Mouse (Mus musculus): Measurements from ENCODE around the gene Acot8. TPM values are rescaled to one million over a fixed set of nuclear protein-coding genes. Genes with fewer than 3 reads are reported as not detected.

Acot8 gene
- total and polyA plus RNA-seq, 2 experiments from 2014 or later: 17.1 to 17.4 TPM

DNA sequence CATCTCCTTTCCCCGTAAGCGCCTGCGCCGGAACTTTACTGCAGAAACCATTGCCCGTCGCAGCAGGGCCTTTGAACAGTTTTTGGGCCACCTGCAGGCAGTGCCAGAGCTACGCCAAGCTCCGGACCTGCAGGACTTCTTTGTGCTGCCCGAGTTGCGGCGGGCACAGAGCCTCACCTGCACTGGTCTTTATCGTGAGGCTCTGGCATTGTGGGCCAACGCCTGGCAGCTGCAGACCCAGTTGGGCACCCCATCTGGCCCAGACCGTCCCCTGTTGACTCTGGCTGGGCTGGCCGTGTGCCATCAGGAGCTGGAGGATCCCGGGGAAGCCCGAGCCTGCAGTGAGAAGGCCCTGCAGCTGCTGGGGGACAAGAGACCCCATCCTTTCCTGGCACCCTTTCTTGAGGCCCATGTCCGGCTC is 12.8 kb downstream of the Acot8 start:
- Histone ChIP-seq H3K36me3 (ENCODE audit: insufficient read depth) (peaks cover 55% of the 10 kb centered on the region), H3K4me2 (ENCODE audit: low read depth) (no peak overlapping the region), H3K9ac (no peak overlapping the region), H3K9me3 (ENCODE audit: low read length) (no peaks in the 10 kb centered on the region), H3K27me3 (ENCODE audit: insufficient read depth, low read length) (no peaks in the 10 kb centered on the region), H3K4me1 (ENCODE audit: insufficient read depth) (no peaks in the 10 kb centered on the region; the same call in 1 of the 2 replicates), H3K4me3 (ENCODE audit: low read depth, low read length) (no peak overlapping the region), H3K27ac (ENCODE audit: low read depth, low read length) (no peak overlapping the region)
- WGBS: 84% methylated on average over 18 of the region's 18 CpGs
- no peak for TF ChIP-seq CTCF (IDR thresholded peaks at IDR 0.05; ENCODE audit: low read depth)
- DNase-seq (no peak), ATAC-seq (no peak)

- no peak for ATAC-seq
- H3K36me3 ChIP-seq (ENCODE audit: insufficient read depth): peaks cover 44% of the 10 kb centered on the region
- DNase-seq: no peak
- no peak overlapping the region for H3K4me2 ChIP-seq (ENCODE audit: low read depth)
- no peak for TF ChIP-seq CTCF (IDR thresholded peaks at IDR 0.05; ENCODE audit: low read depth)
- H3K9me3 ChIP-seq (ENCODE audit: low read length): no peaks in the 10 kb centered on the region
- 90% methylated on average over 4 of the region's 4 CpGs for WGBS
- no peak overlapping the region for H3K9ac ChIP-seq
- H3K4me1 ChIP-seq (ENCODE audit: insufficient read depth): no peaks in the 10 kb centered on the region; the same call in 1 of the 2 replicates
- H3K4me3 ChIP-seq (ENCODE audit: low read depth, low read length): no peak overlapping the region
- no peaks in the 10 kb centered on the region for H3K27me3 ChIP-seq (ENCODE audit: insufficient read depth, low read length)
- H3K27ac ChIP-seq (ENCODE audit: low read depth, low read length): no peak overlapping the region
Observed at GRCm38 (mm10) chr2:164790451-164790850, 14.2 kb downstream of the Acot8 start.

- Histone ChIP-seq H3K9ac (0 out of 2 replicates have a peak overlapping the region, but pooled peaks have one; percentile 26), H3K27ac (ENCODE audit: low read depth, low read length) (no peak overlapping the region), H3K4me1 (ENCODE audit: insufficient read depth) (peaks cover 4% of the 10 kb centered on the region), H3K4me2 (ENCODE audit: low read depth) (no peak overlapping the region), H3K36me3 (ENCODE audit: insufficient read depth) (peaks cover 32% of the 10 kb centered on the region), H3K9me3 (ENCODE audit: low read length) (no peaks in the 10 kb centered on the region), H3K27me3 (ENCODE audit: insufficient read depth, low read length) (no peaks in the 10 kb centered on the region), H3K4me3 (ENCODE audit: low read depth, low read length) (no peak overlapping the region)
- TF ChIP-seq CTCF (IDR thresholded peaks at IDR 0.05; ENCODE audit: low read depth): no peak
- DNase-seq (no peak), ATAC-seq (no peak)
- 70% methylated on average over 4 of the region's 4 CpGs for WGBS
Observed at GRCm38 (mm10) chr2:164788411-164788810, 16.3 kb downstream of the Acot8 start.

GRCm38 (mm10) chr2:164787779-164788178 is 16.9 kb downstream of the Acot8 start:
- Histone ChIP-seq H3K36me3 (ENCODE audit: insufficient read depth) (peaks cover 25% of the 10 kb centered on the region), H3K9ac (no peak overlapping the region), H3K27ac (ENCODE audit: low read depth, low read length) (no peak overlapping the region), H3K4me1 (ENCODE audit: insufficient read depth) (peaks cover 4% of the 10 kb centered on the region), H3K27me3 (ENCODE audit: insufficient read depth, low read length) (no peaks in the 10 kb centered on the region), H3K9me3 (ENCODE audit: low read length) (no peaks in the 10 kb centered on the region), H3K4me3 (ENCODE audit: low read depth, low read length) (no peak overlapping the region), H3K4me2 (ENCODE audit: low read depth) (no peak overlapping the region)
- DNase-seq (no peak), ATAC-seq (no peak)
- WGBS: 87% methylated on average over 10 of the region's 10 CpGs
- TF ChIP-seq CTCF (IDR thresholded peaks at IDR 0.05; ENCODE audit: low read depth): no peak

- Histone ChIP-seq H3K9me3 (ENCODE audit: low read length) (no peaks in the 10 kb centered on the region), H3K4me3 (ENCODE audit: low read depth, low read length) (peak overlapping the region; percentile 76), H3K27me3 (ENCODE audit: insufficient read depth, low read length) (no peaks in the 10 kb centered on the region), H3K4me2 (ENCODE audit: low read depth) (peak overlapping the region; percentile 89), H3K27ac (ENCODE audit: low read depth, low read length) (no peak overlapping the region), H3K4me1 (ENCODE audit: insufficient read depth) (peaks cover 4% of the 10 kb centered on the region), H3K36me3 (ENCODE audit: insufficient read depth) (peaks cover 18% of the 10 kb centered on the region), H3K9ac (no peak overlapping the region; the same call in 1 of the 2 replicates)
- 88% methylated on average over 3 of the region's 3 CpGs for WGBS
- TF ChIP-seq CTCF (IDR thresholded peaks at IDR 0.05; ENCODE audit: low read depth): no peak
- ATAC-seq (no peak), DNase-seq (no peak)
Observed at GRCm38 (mm10) chr2:164787032-164787431, 17.6 kb downstream of the Acot8 start.

- H3K27ac ChIP-seq (ENCODE audit: low read depth, low read length): peak overlapping the region; percentile 78
- no peaks in the 10 kb centered on the region for H3K9me3 ChIP-seq (ENCODE audit: low read length)
- H3K4me1 ChIP-seq (ENCODE audit: insufficient read depth): peaks cover 4% of the 10 kb centered on the region
- DNase-seq (no peak), ATAC-seq (0 out of 2 replicates have a peak, but pooled peaks have one; percentile 2)
- 8% methylated on average over 15 of the region's 15 CpGs for WGBS
- peak overlapping the region; percentile 76 for H3K4me3 ChIP-seq (ENCODE audit: low read depth, low read length)
- no peaks in the 10 kb centered on the region for H3K27me3 ChIP-seq (ENCODE audit: insufficient read depth, low read length)
- H3K9ac ChIP-seq: peak overlapping the region; percentile 82
- no peak for TF ChIP-seq CTCF (IDR thresholded peaks at IDR 0.05; ENCODE audit: low read depth)
- peak overlapping the region; percentile 89 for H3K4me2 ChIP-seq (ENCODE audit: low read depth)
- H3K36me3 ChIP-seq (ENCODE audit: insufficient read depth): peaks cover 12% of the 10 kb centered on the region
Observed at GRCm38 (mm10) chr2:164786388-164786885, 18.2 kb downstream of the Acot8 start.

DNA sequence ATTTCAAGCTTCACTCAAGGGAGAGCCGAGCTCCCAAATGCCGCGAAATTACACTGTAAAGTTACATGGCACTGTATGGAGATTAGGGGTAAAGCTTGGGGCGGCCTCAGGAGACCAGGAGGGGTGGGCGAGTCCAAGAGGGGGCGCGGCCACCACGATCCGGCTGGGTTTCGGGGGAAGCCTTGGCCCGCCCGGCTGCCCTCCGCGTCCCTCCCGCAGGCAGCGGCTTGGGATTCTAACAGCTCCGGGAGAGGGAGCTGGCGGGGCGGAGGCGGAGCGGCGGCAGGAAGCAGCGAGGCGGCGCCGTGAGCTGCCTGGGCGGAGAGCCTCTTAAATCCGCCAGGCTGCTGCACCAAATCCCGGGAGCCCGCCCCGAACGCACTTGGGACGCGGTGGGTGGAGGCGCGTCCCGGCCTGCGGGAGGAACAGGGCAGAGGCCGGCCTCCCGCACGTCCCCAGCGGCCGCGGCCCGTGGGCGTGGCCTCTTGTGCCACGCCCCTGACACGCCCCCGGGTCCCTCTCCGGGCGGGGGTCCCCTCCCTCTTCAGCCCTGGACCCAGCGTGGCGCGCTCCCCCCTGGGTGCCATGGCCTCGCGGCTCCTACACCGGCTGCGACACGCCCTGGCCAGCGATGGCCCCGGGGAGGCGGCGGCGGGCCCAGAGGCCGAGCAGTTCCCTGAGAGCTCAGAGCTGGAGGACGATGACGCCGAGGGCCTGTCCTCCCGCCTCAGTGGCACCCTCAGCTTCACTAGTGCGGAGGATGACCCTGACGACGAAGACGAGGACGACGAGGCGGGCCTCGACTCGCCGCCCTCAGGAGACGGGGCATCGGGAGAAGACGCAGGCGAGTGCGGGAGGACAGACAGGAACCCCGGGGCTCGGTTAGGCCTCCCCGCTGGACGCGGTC is 18.9 kb downstream of the Acot8 start, which contains the start of gene Snx21:
Gene Snx21 (plus strand): TSS at position 343 of the 907 bp plus-strand sequence.
- 2% methylated on average over 78 of the region's 89 CpGs for WGBS
- Histone ChIP-seq H3K4me3 (ENCODE audit: low read depth, low read length) (peak within 1 kb of the TSS; percentile 76), H3K9ac (peak within 1 kb of the TSS; percentile 82), H3K4me2 (ENCODE audit: low read depth) (peak within 1 kb of the TSS; percentile 89), H3K27ac (ENCODE audit: low read depth, low read length) (peak within 1 kb of the TSS; percentile 78), H3K27me3 (ENCODE audit: insufficient read depth, low read length) (no peaks in the 10 kb centered on the region), H3K4me1 (ENCODE audit: insufficient read depth) (peaks cover 4% of the 10 kb centered on the region), H3K9me3 (ENCODE audit: low read length) (no peaks in the 10 kb centered on the region), H3K36me3 (ENCODE audit: insufficient read depth) (peaks cover 7% of the 10 kb centered on the region; the same call in 1 of the 2 replicates)
- DNase-seq (peak; percentile 87), ATAC-seq (peak; percentile 87)
- peak; percentile 71 for TF ChIP-seq CTCF (IDR thresholded peaks at IDR 0.05; ENCODE audit: low read depth)

Measured in forebrain, postnatal 0 days (tissue).